Mouse (Mus musculus) erythroblast, embryonic 14.5 days (primary cell): ENCODE measurements around the gene Sycp2.

Source experiments
- GATA1 ChIP-seq: IDR thresholded peaks from 2 replicates; pipeline ENCODE4 v1.6.1; 2012; ENCODE audit warnings: low read length, inconsistent platforms, mixed read lengths
- TAL1 ChIP-seq: IDR thresholded peaks from 3 replicates; pipeline ENCODE4 v1.6.1; 2012; ENCODE audit warnings: low read length, inconsistent platforms, mixed read lengths

DNA sequence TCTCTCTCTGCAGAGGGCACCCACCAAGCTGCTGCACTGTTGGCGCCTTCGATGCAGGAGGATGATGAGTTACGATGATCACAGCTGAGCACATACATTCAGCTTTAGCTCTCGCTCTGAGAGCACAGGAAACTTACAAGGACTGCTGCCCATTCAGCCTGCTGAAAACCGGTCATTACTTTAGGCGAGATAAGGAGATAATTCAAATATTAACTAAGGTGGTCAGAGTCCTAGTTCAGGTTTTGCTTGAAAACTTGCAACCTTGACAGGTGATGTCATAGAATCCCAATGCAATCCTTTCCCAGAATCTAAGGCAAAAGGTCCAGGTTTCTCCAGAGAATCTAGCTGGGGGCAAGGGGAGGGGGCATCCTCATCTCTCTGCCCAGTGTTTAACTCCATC is 21.9 kb upstream of the Sycp2 start:
- TF ChIP-seq GATA1 (no peak), TAL1 (no peak)
